Mouse (Mus musculus) forebrain, embryonic 10.5 days (tissue): ENCODE measurements around the gene Olfr799. TPM values are rescaled to one million over a fixed set of nuclear protein-coding genes. Genes with fewer than 3 reads are reported as not detected.

Experiments
- DNase-seq: peaks from one replicate; pipeline ENCODE4 v3.0.0-alpha.2; 2017; ENCODE audit warnings: low spot score; ENCODE audit errors: extremely low spot score
- H3K27ac ChIP-seq: fragments of 300-500 bp; sonication (generic); 2 replicates; pipeline ENCODE4 v1.5.1; 2016; ENCODE audit warnings: mild to moderate bottlenecking
- H3K27me3 ChIP-seq: fragments of 300-500 bp; sonication (generic); 2 replicates; pipeline ENCODE4 v1.6.1; 2016; ENCODE audit warnings: mild to moderate bottlenecking; ENCODE audit not compliant: poor library complexity, severe bottlenecking
- H3K36me3 ChIP-seq: fragments of 300-500 bp; sonication (generic); replicated peaks from 2 replicates; pipeline ENCODE4 v1.6.1; 2016; ENCODE audit warnings: mild to moderate bottlenecking, moderate library complexity
- H3K4me1 ChIP-seq: fragments of 300-500 bp; sonication (generic); 2 replicates; pipeline ENCODE4 v1.6.1; 2016
- H3K4me3 ChIP-seq: fragments of 300-500 bp; sonication (generic); 2 replicates; pipeline ENCODE4 v1.5.1; 2016; ENCODE audit warnings: mild to moderate bottlenecking, moderate library complexity
- H3K9me3 ChIP-seq: fragments of 300-500 bp; sonication (generic); 2 replicates; pipeline ENCODE4 v1.6.1; 2016; ENCODE audit warnings: mild to moderate bottlenecking, moderate library complexity
- WGBS: fragments of 180-500 bp; shearing (Covaris S2); methylation state at CpG from one replicate; pipeline ENCODE4 v1.1.7; 2016; 5-methylcytosine and 5-hydroxymethylcytosine counted together
- polyA plus RNA-seq: library from polyadenylated mRNA; unstranded; fragments of >200 nt; fragmentation: Nextera tagmentation; extraction: Ambion mirVana; gene quantifications from 2 replicates; pipeline ENCODE4 v1.2.1, GENCODE M21; 2016

Olfr799 gene
- not detected in 2 replicates for polyA plus RNA-seq

DNA sequence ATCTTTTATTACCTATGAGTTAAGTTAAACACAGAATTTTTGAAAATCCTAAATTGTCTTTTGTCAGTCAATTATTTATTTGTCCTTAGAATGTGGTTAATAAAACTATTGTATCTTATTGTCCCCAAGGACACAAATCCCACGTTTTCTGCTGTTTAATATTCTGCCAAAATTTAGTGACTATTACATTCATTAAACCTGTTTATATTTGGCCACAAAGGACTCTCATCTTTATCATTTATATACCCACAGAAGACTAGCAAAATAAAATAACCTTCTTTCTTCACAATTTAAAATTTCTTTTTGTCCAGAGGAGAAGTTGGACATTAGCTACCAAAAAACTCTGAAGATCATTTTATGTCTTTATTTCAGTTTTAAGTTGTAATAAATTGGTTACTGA is at the start of gene Olfr799:
Gene Olfr799 (plus strand): TSS at position 301 of the 400 bp plus-strand sequence.
- Histone ChIP-seq H3K27ac (no peak within 1 kb of the TSS), H3K36me3 (no peaks in the 10 kb centered on the region), H3K4me3 (no peak within 1 kb of the TSS), H3K4me1 (no peaks in the 10 kb centered on the region), H3K27me3 (no peaks in the 10 kb centered on the region), H3K9me3 (no peaks in the 10 kb centered on the region)
- DNase-seq = no peak
- WGBS = 49% methylated on average over 1 of the region's 1 CpGs

DNA sequence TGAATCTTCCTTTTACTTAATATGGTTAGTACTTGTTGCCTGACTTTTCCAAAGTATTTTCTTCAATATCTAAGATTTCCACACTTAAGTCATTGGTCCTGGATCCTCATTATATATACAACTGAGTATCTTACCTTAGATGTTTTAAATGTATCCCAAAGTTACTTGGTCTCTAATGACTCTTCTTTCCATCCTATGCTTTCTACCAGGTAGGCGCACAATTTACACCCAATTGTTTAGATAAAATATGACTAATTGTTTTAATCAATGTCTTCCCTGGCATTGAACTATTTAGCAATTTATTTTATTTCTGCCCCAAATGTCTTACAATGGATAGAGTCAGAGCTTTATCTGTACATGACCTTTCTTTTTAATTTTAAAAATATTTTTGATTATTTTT is 24.8 kb upstream of the Olfr799 start, which contains the start of gene Olfr796:
Gene Olfr796 (minus strand): TSS at position 101 of the 400 bp plus-strand sequence.
- Histone ChIP-seq H3K9me3 (no peaks in the 10 kb centered on the region), H3K4me3 (no peak within 1 kb of the TSS), H3K27ac (no peak within 1 kb of the TSS), H3K4me1 (no peaks in the 10 kb centered on the region), H3K36me3 (no peaks in the 10 kb centered on the region), H3K27me3 (no peaks in the 10 kb centered on the region)
- no peak for DNase-seq
- WGBS = 96% methylated on average over 1 of the region's 1 CpGs

DNA sequence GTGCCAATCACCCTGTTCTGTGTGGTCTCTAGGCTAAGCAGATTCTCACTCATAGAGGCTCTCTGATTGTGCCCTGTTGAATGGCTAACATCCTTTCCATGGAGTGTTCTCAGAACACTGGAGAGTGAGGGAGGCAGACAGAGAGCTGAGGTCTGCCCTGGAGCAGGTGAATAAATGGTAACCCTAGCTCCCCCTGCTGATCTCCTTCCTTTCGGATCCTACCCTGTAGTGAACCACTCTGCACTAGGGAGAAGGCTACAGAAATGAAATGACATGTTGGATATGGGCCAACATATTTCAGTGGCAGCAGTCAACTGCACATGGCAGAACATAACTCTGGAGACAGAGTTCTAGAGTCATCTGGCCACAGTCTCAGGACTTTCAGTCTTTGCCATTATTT is 15.6 kb upstream of the Olfr799 start:
- Histone ChIP-seq H3K4me1 (no peaks in the 10 kb centered on the region), H3K27me3 (no peaks in the 10 kb centered on the region), H3K4me3 (no peak overlapping the region), H3K36me3 (no peaks in the 10 kb centered on the region), H3K9me3 (no peaks in the 10 kb centered on the region), H3K27ac (no peak overlapping the region)
- WGBS = 17% methylated on average over 1 of the region's 1 CpGs
- no peak for DNase-seq

DNA sequence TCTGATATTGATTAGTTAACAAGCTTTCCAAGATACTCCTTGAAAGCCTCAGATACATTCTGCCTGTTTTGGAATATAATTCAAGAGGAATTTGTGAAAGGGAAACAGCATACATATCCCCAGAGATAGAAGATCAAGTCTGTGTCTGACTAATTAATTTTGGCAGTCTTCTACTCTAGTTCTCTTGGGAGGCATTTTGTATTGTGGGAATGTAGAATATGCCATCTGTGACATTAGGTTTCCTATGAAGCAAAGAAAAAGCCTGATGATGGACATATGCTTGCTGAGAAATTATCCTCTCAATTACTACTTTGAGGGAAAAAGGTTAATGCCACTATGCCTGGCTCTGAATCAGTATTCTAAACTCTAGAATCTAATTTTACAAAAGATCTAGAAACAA is 14.0 kb upstream of the Olfr799 start:
- DNase-seq = no peak
- Histone ChIP-seq H3K36me3 (no peaks in the 10 kb centered on the region), H3K4me1 (no peaks in the 10 kb centered on the region), H3K27ac (no peak overlapping the region), H3K27me3 (no peaks in the 10 kb centered on the region), H3K4me3 (no peak overlapping the region), H3K9me3 (no peaks in the 10 kb centered on the region)

DNA sequence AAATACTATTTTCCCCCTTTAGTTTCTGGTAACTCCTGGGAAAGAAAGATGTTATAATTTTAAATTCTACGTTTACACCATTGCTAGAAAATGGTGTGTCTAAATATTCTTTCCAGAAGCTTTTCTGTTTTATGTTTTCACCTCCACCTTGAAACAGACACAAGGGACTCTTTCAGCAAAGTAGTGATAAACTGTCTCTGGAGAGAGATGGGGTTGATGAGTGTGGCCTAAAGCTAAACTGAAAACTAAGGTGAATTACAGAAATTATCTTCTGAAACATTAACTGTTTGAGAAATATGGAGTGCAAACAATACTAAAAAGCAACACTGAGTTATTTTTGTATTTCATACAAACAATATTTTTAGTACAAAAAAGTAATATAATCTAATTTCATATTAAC is 9.4 kb upstream of the Olfr799 start, which contains the start of gene Olfr798:
Gene Olfr798 (minus strand): TSS at position 101 of the 400 bp plus-strand sequence.
- 94% methylated on average over 1 of the region's 1 CpGs for WGBS
- Histone ChIP-seq H3K36me3 (no peaks in the 10 kb centered on the region), H3K4me3 (no peak within 1 kb of the TSS), H3K9me3 (no peaks in the 10 kb centered on the region), H3K4me1 (no peaks in the 10 kb centered on the region), H3K27ac (no peak within 1 kb of the TSS), H3K27me3 (no peaks in the 10 kb centered on the region)
- no peak for DNase-seq

DNA sequence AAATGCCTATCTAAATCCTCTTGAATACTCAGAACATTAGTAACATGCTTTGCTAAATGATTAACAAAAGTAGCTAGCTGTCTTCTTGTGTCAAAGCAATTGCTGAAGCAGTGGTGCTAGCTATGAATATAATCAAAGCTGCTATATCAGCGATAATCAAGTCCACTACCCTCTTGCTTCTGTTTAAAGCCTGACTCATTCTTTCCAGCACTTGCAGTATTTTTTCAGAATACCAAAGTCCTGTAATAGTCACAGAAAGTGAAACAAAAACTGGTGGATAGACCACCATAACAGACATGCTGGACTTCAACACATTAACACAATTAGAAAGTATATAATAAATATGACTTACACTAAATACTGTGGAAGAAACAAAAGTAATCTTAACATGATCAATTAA is 14.5 kb downstream of the Olfr799 start:
- no peak for DNase-seq
- no peaks in the 10 kb centered on the region for H3K4me1 ChIP-seq
- H3K36me3 ChIP-seq = no peaks in the 10 kb centered on the region
- H3K27ac ChIP-seq = no peak overlapping the region
- no peaks in the 10 kb centered on the region for H3K27me3 ChIP-seq
- H3K4me3 ChIP-seq = no peak overlapping the region
- WGBS = 83% methylated on average over 1 of the region's 1 CpGs
- no peaks in the 10 kb centered on the region for H3K9me3 ChIP-seq

DNA sequence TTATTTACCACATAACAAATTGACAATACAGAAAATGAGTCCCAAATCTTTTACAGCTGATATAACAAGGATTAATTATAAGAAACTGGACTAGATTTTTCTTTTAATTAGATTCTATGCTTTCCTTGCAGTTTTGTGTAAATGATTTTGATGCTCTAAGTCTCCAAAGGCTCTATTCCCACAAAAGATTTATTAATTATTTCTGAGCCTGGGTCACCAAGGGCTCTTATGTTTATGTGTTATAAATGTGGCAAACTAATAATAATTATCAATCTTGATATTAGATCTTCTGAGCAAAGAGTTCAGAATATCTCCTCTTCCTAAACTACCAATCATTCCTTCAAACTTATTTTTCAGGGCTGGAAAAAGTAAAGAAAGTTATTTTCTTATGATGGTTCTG is 20.1 kb downstream of the Olfr799 start, which contains the start of gene Olfr800:
Gene Olfr800 (plus strand): TSS at position 301 of the 400 bp plus-strand sequence.
- Histone ChIP-seq H3K4me3 (no peak within 1 kb of the TSS), H3K36me3 (no peaks in the 10 kb centered on the region), H3K4me1 (no peaks in the 10 kb centered on the region), H3K27ac (no peak within 1 kb of the TSS), H3K27me3 (no peaks in the 10 kb centered on the region), H3K9me3 (no peaks in the 10 kb centered on the region)
- no peak for DNase-seq

DNA sequence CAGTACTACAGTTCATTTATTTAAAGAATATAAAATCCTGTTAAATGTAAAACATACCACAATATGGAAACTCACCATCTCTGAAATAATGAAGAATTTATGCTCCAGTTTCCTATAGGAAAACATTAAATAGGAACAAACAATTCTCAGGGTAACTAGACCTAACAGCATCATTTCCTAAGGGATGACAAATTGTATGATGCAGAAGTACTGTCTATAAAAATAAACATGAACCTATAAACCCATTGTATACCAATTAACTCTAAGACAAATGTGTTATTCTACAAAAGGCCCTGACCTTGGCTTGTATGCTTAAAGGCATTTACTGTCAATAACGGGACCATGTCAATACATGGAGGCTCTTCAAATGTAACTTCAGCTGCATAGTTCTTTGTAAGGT is 36.5 kb downstream of the Olfr799 start, which contains the start of gene Olfr801:
Gene Olfr801 (minus strand): TSS at position 101 of the 400 bp plus-strand sequence.
- no peaks in the 10 kb centered on the region for H3K9me3 ChIP-seq
- H3K4me3 ChIP-seq = no peak within 1 kb of the TSS
- no peaks in the 10 kb centered on the region for H3K36me3 ChIP-seq
- no peaks in the 10 kb centered on the region for H3K27me3 ChIP-seq
- no peak within 1 kb of the TSS for H3K27ac ChIP-seq
- 86% methylated on average over 1 of the region's 1 CpGs for WGBS
- no peaks in the 10 kb centered on the region for H3K4me1 ChIP-seq
- DNase-seq = no peak

DNA sequence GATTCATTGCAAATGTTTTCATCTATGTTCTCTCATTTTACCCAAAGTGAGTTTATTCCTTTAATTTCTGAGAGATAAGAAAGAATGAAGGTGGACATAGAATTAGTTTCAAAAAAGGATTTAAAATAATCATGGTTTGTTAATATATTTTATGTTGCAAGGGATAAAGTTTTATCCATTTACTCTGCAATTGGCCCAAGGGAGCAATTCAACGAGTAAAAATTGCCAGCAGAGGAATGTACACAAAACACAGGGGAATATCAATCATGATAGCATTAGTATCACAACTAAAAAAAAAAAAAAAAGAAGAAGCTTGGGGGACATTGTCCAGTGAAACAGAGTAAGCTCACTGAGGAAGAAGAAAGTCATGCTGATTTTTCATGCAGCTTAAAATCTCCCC is 50.8 kb downstream of the Olfr799 start, which contains the start of gene Olfr802:
Gene Olfr802 (minus strand): TSS at position 101 of the 400 bp plus-strand sequence.
- WGBS = 81% methylated on average over 1 of the region's 1 CpGs
- Histone ChIP-seq H3K9me3 (no peaks in the 10 kb centered on the region), H3K27me3 (no peaks in the 10 kb centered on the region), H3K36me3 (no peaks in the 10 kb centered on the region), H3K4me3 (no peak within 1 kb of the TSS), H3K27ac (no peak within 1 kb of the TSS), H3K4me1 (no peaks in the 10 kb centered on the region)
- DNase-seq = no peak

DNA sequence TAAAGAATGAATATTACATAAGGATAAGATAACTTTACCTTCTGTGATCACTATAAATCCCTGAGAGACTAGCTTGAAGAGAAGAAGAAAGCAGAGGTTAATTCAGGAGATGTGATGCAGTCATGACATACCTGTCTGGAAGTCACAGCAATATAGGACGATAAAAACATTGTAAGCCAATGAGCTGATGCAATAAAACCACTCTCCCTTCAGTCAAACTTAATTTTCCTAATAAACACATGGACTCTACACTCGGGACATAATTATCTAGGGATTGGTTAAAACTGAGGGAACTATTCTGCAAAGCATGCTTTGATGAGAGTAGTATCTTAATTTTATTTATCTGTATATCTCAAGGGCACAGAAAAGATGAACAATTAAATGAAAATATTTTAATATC is 56.9 kb downstream of the Olfr799 start, which contains the start of gene Olfr803:
Gene Olfr803 (minus strand): TSS at position 101 of the 400 bp plus-strand sequence.
- H3K27ac ChIP-seq = no peak within 1 kb of the TSS
- no peak for DNase-seq
- H3K36me3 ChIP-seq = no peaks in the 10 kb centered on the region
- no peaks in the 10 kb centered on the region for H3K27me3 ChIP-seq
- H3K4me1 ChIP-seq = no peaks in the 10 kb centered on the region
- no peak within 1 kb of the TSS for H3K4me3 ChIP-seq
- WGBS = 87% methylated on average over 2 of the region's 2 CpGs
- no peaks in the 10 kb centered on the region for H3K9me3 ChIP-seq

Other genes with a start within 250 kb of the Olfr799 start
- gene Olfr785, start 232.1 kb upstream of the Olfr799 start, polyA plus RNA-seq = not detected in 2 replicates
- gene Olfr786, start 210.2 kb upstream of the Olfr799 start, polyA plus RNA-seq = not detected in 2 replicates
- not detected in 2 replicates for gene Olfr787, start 175.6 kb upstream of the Olfr799 start, polyA plus RNA-seq
- gene Olfr788, start 166.5 kb upstream of the Olfr799 start, polyA plus RNA-seq = not detected in 2 replicates
- gene Olfr789, start 152.7 kb upstream of the Olfr799 start, polyA plus RNA-seq = not detected in 2 replicates
- gene Olfr790, start 139.0 kb upstream of the Olfr799 start, polyA plus RNA-seq = not detected in 2 replicates
- not detected in 2 replicates for gene Olfr791, start 115.7 kb upstream of the Olfr799 start, polyA plus RNA-seq
- not detected in 2 replicates for gene Olfr792, start 98.3 kb upstream of the Olfr799 start, polyA plus RNA-seq
- gene Olfr794, start 69.8 kb upstream of the Olfr799 start, polyA plus RNA-seq = not detected in 2 replicates
- gene Olfr796, start 24.9 kb upstream of the Olfr799 start, polyA plus RNA-seq = not detected in 2 replicates
- not detected in 2 replicates for gene Olfr798, start 9.6 kb upstream of the Olfr799 start, polyA plus RNA-seq
- not detected in 2 replicates for gene Olfr800, start 20.2 kb downstream of the Olfr799 start, polyA plus RNA-seq
- gene Olfr801, start 36.4 kb downstream of the Olfr799 start, polyA plus RNA-seq = not detected in 2 replicates
- gene Olfr802, start 50.7 kb downstream of the Olfr799 start, polyA plus RNA-seq = not detected in 2 replicates
- not detected in 2 replicates for gene Olfr803, start 56.8 kb downstream of the Olfr799 start, polyA plus RNA-seq
- gene Olfr804, start 65.7 kb downstream of the Olfr799 start, polyA plus RNA-seq = not detected in 2 replicates
- gene Olfr805, start 91.9 kb downstream of the Olfr799 start, polyA plus RNA-seq = not detected in 2 replicates
- gene Olfr806, start 104.4 kb downstream of the Olfr799 start, polyA plus RNA-seq = not detected in 2 replicates
- not detected in 2 replicates for gene Olfr807, start 120.3 kb downstream of the Olfr799 start, polyA plus RNA-seq
- gene Olfr808, start 128.0 kb downstream of the Olfr799 start, polyA plus RNA-seq = not detected in 2 replicates
- not detected in 2 replicates for gene Olfr809, start 137.2 kb downstream of the Olfr799 start, polyA plus RNA-seq
- gene Olfr810, start 157.4 kb downstream of the Olfr799 start, polyA plus RNA-seq = not detected in 2 replicates
- not detected in 2 replicates for gene Olfr811, start 166.9 kb downstream of the Olfr799 start, polyA plus RNA-seq
- gene Olfr812, start 208.6 kb downstream of the Olfr799 start, polyA plus RNA-seq = not detected in 2 replicates
- gene Olfr813, start 217.9 kb downstream of the Olfr799 start, polyA plus RNA-seq = not detected in 2 replicates
- not detected in 2 replicates for gene Olfr814, start 242.4 kb downstream of the Olfr799 start, polyA plus RNA-seq